Mouse (Mus musculus): Measurements from ENCODE around the gene Ddx17.

DNA sequence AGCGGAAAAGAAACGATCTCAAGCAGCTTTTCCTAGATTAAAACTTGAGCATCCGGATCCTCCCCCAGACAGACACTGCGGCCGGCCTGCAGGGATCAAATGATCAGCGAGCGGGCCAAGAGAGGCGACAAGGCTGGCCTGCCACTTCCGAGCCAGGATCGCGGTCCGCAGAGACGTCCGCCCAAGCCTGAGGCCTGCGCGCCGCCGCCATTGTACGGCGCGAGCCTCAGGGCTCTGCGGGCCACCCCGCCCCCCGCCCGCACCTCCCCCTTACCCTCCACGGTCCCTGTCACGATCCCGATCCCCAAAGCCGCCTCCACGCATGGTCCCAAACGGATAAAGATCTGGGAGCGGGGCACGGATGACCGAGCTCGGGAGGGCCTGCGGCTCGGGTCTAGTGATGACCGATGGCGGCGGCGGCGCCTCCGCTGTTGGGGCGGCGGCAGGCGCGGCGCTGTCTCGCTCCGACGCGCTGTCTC is 581 bp downstream of the Ddx17 start:
- TF ChIP-seq POLR2A (IDR thresholded peaks at IDR 0.05; ENCODE audit: low read depth, low read length) (no peak), CTCF (IDR thresholded peaks at IDR 0.05; ENCODE audit: extremely low read depth, insufficient read length, insufficient replicate concordance, low read depth, low read length) (no peak)

Measured in small intestine, adult 2 months (tissue).